Mouse (Mus musculus) embryonic facial prominence, embryonic 12.5 days (tissue): ENCODE measurements around the gene Gzmb. TPM values are rescaled to one million over a fixed set of nuclear protein-coding genes. Genes with fewer than 3 reads are reported as not detected.
"Not testable (repeated sequence)": the region's sequence is repeated elsewhere in the genome, so short reads cannot be mapped to it uniquely, and the experiment has no call there.

Experiments used
- ATAC-seq: fragments of 200-750 bp; cut with Nextera tagmentation; 2 replicates; pipeline ENCODE4 v1.8.0; 2017; ENCODE audit not compliant: insufficient number of reproducible peaks, insufficient read depth, low FRiP score, low TSS enrichment
- H3K27ac ChIP-seq: fragments of 300-500 bp; sonication (generic); 2 replicates; pipeline ENCODE4 v1.5.1; 2016; ENCODE audit warnings: mild to moderate bottlenecking
- H3K27me3 ChIP-seq: fragments of 300-500 bp; sonication (generic); 2 replicates; pipeline ENCODE4 v1.6.1; 2016; ENCODE audit warnings: mild to moderate bottlenecking, moderate library complexity
- H3K36me3 ChIP-seq: fragments of 300-500 bp; sonication (generic); 2 replicates; pipeline ENCODE4 v1.6.1; 2016; ENCODE audit warnings: mild to moderate bottlenecking
- H3K4me1 ChIP-seq: fragments of 300-500 bp; sonication (generic); 2 replicates; pipeline ENCODE4 v1.6.1; 2016
- H3K4me2 ChIP-seq: fragments of 300-500 bp; sonication (generic); replicated peaks from 2 replicates; pipeline ENCODE4 v1.6.1; 2016; ENCODE audit warnings: mild to moderate bottlenecking, moderate library complexity
- H3K4me3 ChIP-seq: fragments of 300-500 bp; sonication (generic); 2 replicates; pipeline ENCODE4 v1.5.1; 2016; ENCODE audit warnings: mild to moderate bottlenecking
- H3K9ac ChIP-seq: fragments of 300-500 bp; sonication (generic); 2 replicates; pipeline ENCODE4 v1.6.1; 2016; ENCODE audit warnings: mild to moderate bottlenecking, moderate library complexity
- H3K9me3 ChIP-seq: fragments of 300-500 bp; sonication (generic); 2 replicates; pipeline ENCODE4 v1.6.1; 2016; ENCODE audit warnings: mild to moderate bottlenecking, moderate library complexity
- WGBS: fragments of 180-500 bp; shearing (Covaris S2); methylation state at CpG from one replicate; pipeline ENCODE4 v1.1.7; 2016; 5-methylcytosine and 5-hydroxymethylcytosine counted together
- polyA plus RNA-seq: library from polyadenylated mRNA; unstranded; fragments of >200 nt; fragmentation: Nextera tagmentation; extraction: Ambion mirVana; gene quantifications from 2 replicates; pipeline ENCODE4 v1.2.1, GENCODE M21; 2016

Gzmb gene
- polyA plus RNA-seq, 1 experiment from 2014 or later: 0.22 TPM

DNA sequence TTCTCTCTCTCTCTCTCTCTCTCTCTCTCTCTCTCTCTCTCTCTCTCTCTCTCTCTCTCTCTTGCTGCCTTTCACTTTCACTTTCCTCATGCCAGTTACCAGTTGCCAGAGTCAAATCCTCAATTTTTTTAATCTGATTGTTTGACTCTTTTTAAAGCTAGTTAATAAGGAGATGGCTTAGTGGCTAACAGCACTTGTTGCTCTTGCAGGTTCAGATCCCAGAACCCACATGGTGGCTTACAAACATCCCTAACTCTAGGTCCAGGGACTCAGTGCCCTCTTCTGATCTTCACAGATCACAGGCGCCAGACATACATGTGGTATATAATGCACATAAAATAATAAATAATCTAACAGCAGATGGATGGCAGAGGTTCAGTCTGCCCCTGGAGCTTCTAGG, 21.8 kb upstream of the Gzmb start:
- H3K9me3 ChIP-seq: no peaks in the 10 kb centered on the region
- H3K4me2 ChIP-seq: no peak overlapping the region
- no peak overlapping the region for H3K9ac ChIP-seq
- ATAC-seq: no peak
- H3K27ac ChIP-seq: no peak overlapping the region
- no peaks in the 10 kb centered on the region for H3K4me1 ChIP-seq
- H3K36me3 ChIP-seq: no peaks in the 10 kb centered on the region
- H3K4me3 ChIP-seq: no peak overlapping the region
- H3K27me3 ChIP-seq: no peaks in the 10 kb centered on the region
- 79% methylated on average over 1 of the region's 1 CpGs for WGBS

DNA sequence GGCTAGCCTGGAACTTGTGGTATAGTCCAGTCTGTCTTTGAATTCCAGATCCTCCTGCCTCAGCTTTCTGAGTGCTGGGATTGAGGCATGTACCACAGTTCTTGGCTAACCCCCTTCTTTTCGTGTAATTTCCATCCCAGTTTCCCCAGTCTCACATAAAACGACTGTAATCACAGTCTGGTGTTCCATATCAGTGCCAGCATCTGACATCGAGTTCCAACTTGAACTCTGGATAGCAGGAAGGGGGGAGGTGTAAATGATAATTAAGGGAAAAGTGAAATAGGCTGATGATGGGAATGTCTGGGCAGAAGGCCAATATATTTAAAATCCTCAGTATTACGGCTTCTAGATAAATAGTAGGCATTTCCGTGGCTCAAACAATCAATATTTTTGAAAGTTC, 19.0 kb upstream of the Gzmb start:
- Histone ChIP-seq H3K4me1 (no peaks in the 10 kb centered on the region), H3K27ac (no peak overlapping the region), H3K27me3 (no peaks in the 10 kb centered on the region), H3K9me3 (no peaks in the 10 kb centered on the region), H3K9ac (no peak overlapping the region), H3K4me3 (no peak overlapping the region), H3K36me3 (no peaks in the 10 kb centered on the region), H3K4me2 (no peak overlapping the region)
- 61% methylated on average over 5 of the region's 5 CpGs for whole genome bisulfite sequencing
- no peak for ATAC-seq

DNA sequence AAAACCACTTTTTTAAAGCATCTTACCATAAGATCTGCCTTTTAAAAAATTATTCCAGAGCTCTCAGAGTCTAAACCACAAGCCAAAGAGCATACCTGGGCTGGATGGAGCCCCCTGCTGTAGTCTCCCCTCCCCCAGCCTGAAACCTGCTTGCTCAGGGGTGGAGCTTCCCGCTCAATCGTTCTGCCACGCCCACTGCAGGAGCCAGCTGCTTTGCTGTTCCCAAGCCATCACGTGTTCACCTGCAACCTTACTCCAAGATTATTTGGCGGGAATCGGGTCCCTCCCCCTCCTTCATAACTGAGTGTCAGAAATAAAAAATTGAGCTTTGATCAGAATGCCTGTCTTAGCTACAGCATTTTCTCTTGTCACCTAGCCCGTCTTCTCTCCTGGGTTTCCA, 16.6 kb upstream of the Gzmb start:
- H3K36me3 ChIP-seq, H3K27me3 ChIP-seq, ATAC-seq, H3K4me3 ChIP-seq, H3K9ac ChIP-seq, H3K4me2 ChIP-seq, H3K27ac ChIP-seq, H3K9me3 ChIP-seq, H3K4me1 ChIP-seq: not testable (repeated sequence)
- WGBS: 44% methylated on average over 7 of the region's 7 CpGs

DNA sequence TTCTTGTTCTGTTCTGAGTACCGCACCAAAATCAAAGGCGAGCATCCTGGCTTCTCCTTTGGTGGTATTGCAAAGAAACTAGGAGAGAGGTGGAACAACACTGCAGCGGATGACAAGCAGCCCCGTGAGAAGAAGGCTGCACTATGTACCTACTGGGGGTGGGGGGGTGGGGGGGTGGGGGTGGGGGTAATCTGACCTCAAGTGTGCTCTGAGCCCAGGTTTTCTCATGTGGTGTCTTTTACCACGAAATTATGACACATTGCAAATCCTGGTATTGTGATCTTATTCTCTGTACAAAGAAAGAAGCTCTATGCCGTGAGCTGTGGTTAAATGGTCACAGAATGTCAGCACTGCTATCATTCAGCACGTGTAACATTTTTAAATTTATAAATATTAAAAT, 14.0 kb upstream of the Gzmb start:
- H3K36me3 ChIP-seq, H3K27me3 ChIP-seq, ATAC-seq, H3K27ac ChIP-seq, H3K4me3 ChIP-seq, H3K9ac ChIP-seq, H3K4me1 ChIP-seq, H3K4me2 ChIP-seq, H3K9me3 ChIP-seq: not testable (repeated sequence)
- WGBS: 79% methylated on average over 7 of the region's 7 CpGs

DNA sequence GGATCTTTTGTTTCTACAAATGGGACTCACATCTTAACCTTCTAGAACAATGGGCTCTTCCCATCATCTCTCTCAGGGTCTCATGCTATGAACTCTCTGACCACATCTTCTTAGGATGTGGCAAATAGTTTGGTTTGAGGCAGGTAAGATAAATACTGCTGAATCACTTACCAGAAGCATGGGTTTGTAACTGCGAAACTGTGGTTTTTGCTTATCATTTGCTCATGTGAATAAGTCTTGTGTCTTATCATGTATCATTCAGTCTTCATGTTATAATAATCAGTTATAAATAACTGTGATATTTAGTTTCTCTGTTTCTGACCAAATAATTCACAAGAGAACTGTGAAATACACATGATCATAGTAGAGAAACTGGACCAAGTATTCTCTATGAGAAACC, 4.0 kb upstream of the Gzmb start:
- no peak overlapping the region for H3K27ac ChIP-seq
- H3K4me1 ChIP-seq: no peaks in the 10 kb centered on the region
- H3K27me3 ChIP-seq: no peaks in the 10 kb centered on the region
- ATAC-seq: no peak
- H3K9me3 ChIP-seq: no peaks in the 10 kb centered on the region
- H3K4me2 ChIP-seq: no peak overlapping the region
- no peaks in the 10 kb centered on the region for H3K36me3 ChIP-seq
- H3K9ac ChIP-seq: no peak overlapping the region
- H3K4me3 ChIP-seq: no peak overlapping the region
- 87% methylated on average over 1 of the region's 1 CpGs for WGBS

DNA sequence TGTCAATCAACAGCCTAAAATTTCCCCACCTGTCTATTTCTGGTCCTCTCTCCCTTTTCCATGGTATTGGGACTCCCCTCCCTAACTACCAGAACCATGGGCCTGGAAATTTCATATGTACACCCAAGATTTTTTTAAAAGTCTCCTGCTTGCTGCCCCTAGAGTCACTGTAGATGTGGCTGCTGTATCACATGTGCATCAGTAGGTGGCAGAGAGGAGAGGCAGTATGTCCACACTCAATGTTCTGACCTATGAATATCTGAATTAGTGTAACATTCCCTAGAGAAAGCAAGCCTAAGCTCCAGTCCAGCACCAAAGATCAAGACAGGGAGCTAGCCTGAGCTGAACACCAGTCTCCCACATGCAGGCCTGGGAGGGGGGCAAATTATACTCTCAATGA, 21.7 kb downstream of the Gzmb start:
- Histone ChIP-seq H3K9ac (no peak overlapping the region), H3K4me2 (no peak overlapping the region), H3K9me3 (no peaks in the 10 kb centered on the region), H3K4me1 (no peaks in the 10 kb centered on the region), H3K4me3 (no peak overlapping the region), H3K27ac (no peak overlapping the region), H3K36me3 (no peaks in the 10 kb centered on the region), H3K27me3 (no peaks in the 10 kb centered on the region)
- no peak for ATAC-seq

DNA sequence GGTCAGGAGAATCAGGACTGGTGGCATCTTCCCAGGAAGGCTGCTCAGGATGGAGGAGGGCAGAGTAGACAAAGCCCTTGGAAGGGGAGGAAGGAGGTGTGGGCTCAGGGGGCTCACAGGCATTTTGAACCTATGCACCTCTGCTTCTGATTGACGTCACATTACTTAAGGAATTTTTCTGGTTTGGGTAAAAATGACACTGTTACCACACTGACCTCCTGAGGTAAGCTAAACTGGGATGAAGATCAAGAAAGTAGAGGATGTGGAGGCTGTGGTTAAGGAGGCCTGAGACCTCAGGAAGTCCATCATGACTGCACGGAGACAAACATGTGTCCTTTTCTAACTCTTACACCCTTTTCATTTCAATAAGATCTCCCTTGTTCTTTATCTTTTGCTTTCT, 27.5 kb downstream of the Gzmb start, which contains the start of gene Gzmc:
Gene Gzmc, minus strand, starts transcription at position 101 of the 400 bp plus-strand sequence.
- no peaks in the 10 kb centered on the region for H3K36me3 ChIP-seq
- no peak within 1 kb of the TSS for H3K27ac ChIP-seq
- H3K27me3 ChIP-seq: no peaks in the 10 kb centered on the region
- no peaks in the 10 kb centered on the region for H3K4me1 ChIP-seq
- no peak for ATAC-seq
- no peaks in the 10 kb centered on the region for H3K9me3 ChIP-seq
- H3K9ac ChIP-seq: no peak within 1 kb of the TSS
- no peak within 1 kb of the TSS for H3K4me2 ChIP-seq
- no peak within 1 kb of the TSS for H3K4me3 ChIP-seq
- 86% methylated on average over 2 of the region's 2 CpGs for WGBS

DNA sequence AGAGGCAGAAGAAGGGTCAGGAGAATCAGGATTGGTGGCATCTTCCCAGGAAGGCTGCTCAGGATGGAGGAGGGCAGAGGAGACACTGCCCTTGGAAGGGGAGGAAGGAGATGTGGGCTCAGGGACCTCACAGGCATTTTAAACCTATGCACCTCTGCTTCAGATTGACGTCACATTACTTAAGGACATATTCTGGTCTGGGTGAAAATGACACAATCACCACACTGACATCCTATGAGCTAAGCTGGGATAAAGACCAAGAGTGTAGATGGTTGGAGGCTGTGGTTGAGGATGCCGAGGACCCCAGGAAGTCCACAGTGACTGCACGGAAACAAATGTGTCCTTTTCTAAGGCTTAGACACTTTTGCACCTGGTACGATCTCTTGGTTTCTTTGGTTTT, 50.7 kb downstream of the Gzmb start, which contains the start of gene Gzmf:
Gene Gzmf, minus strand, starts transcription at position 101 of the 400 bp plus-strand sequence.
- WGBS: 90% methylated on average over 4 of the region's 4 CpGs

More for the DNA sequence above, 50.7 kb downstream of the Gzmb start, which contains the start of gene Gzmf:
- Histone ChIP-seq H3K4me1 (no peaks in the 10 kb centered on the region), H3K9ac (no peak within 1 kb of the TSS), H3K4me3 (no peak within 1 kb of the TSS), H3K9me3 (no peaks in the 10 kb centered on the region), H3K4me2 (no peak within 1 kb of the TSS), H3K27me3 (no peaks in the 10 kb centered on the region), H3K36me3 (no peaks in the 10 kb centered on the region), H3K27ac (no peak within 1 kb of the TSS)
- no peak for ATAC-seq

Other genes with a start within 250 kb of the Gzmb start
- not detected in 2 replicates for gene Mcpt1, start 244.3 kb downstream of the Gzmb start, polyA plus RNA-seq
- gene Mcpt9, start 231.8 kb downstream of the Gzmb start, polyA plus RNA-seq: not detected in 2 replicates
- not detected in 2 replicates for gene Mcpt2, start 220.2 kb downstream of the Gzmb start, polyA plus RNA-seq
- not detected in 2 replicates for gene Mcpt4, start 199.9 kb downstream of the Gzmb start, polyA plus RNA-seq
- not detected in 2 replicates for gene Mcpt8, start 177.0 kb downstream of the Gzmb start, polyA plus RNA-seq
- gene Ctsg, start 159.7 kb downstream of the Gzmb start, polyA plus RNA-seq: not detected in 2 replicates
- gene Gzme, start 141.6 kb downstream of the Gzmb start, polyA plus RNA-seq: not detected in 2 replicates
- gene Gzmd, start 129.7 kb downstream of the Gzmb start, polyA plus RNA-seq: not detected in 2 replicates
- not detected in 2 replicates for gene Gzmg, start 102.7 kb downstream of the Gzmb start, polyA plus RNA-seq
- gene Gzmn, start 87.7 kb downstream of the Gzmb start, polyA plus RNA-seq: not detected in 2 replicates
- gene Gzmf, start 50.8 kb downstream of the Gzmb start, polyA plus RNA-seq: not detected in 2 replicates
- not detected in 2 replicates for gene Gzmc, start 27.6 kb downstream of the Gzmb start, polyA plus RNA-seq
- 0.15 TPM in 1 of 2 replicates, not detected in the other for gene Atp12a, start 102.8 kb upstream of the Gzmb start, polyA plus RNA-seq
- 1.5 and 2.5 TPM in 2 replicates for gene Rnf17, start 140.3 kb upstream of the Gzmb start, polyA plus RNA-seq